Comparison of ENCODE assay signal across 17 mouse cellular contexts in genomic region chr12:112739023-112739568, GRCm38 (mm10). TPM values are rescaled to one million over a fixed set of nuclear protein-coding genes. Genes with fewer than 3 reads are reported as not detected.
A peak's percentile ranks its signal among the peaks of the same experiment; 100 is the strongest.
DNase-seq lines count a peak whose midpoint lies in the region; ATAC-seq and TF ChIP-seq lines count a peak whose summit lies in the region.
"Had no signal": no experiment of that assay in that cellular context is flagged by ENCODE, and none has a peak within 500 bp of the region (broad histone marks: within the 10 kb centered on the region; RNA-seq: fewer than 3 reads in every experiment).

No protein-coding gene starts in this region.

- WGBS in neural tube, embryonic 15.5 days, result 93% methylated on average over 24 of the region's 24 CpGs

- H3K4me2 ChIP-seq in neural tube, embryonic 15.5 days, result no peak overlapping the region
- H3K4me2 ChIP-seq: embryonic facial prominence, embryonic 12.5 days; heart, embryonic 13.5 days; hindbrain, embryonic 15.5 days had no signal

- H3K36me3 ChIP-seq in E14TG2a.4 (ENCODE audit: insufficient read depth, low read length), result peaks cover 87% of the 10 kb centered on the region
- peaks cover 73% of the 10 kb centered on the region for H3K36me3 ChIP-seq in neural tube, embryonic 15.5 days

- H3K27me3 ChIP-seq in E14TG2a.4 (ENCODE audit: insufficient read depth, low read length), result no peaks in the 10 kb centered on the region
- H3K27me3 ChIP-seq in neural tube, embryonic 15.5 days (replicated peaks), result no peaks in the 10 kb centered on the region
- H3K27me3 ChIP-seq: embryonic facial prominence, embryonic 12.5 days; heart, embryonic 13.5 days; hindbrain, embryonic 15.5 days had no signal

- H3K4me1 ChIP-seq in E14TG2a.4 (replicated peaks; ENCODE audit: low read depth, low read length), result peaks cover 73% of the 10 kb centered on the region
- 0 out of 2 replicates have a peak, but pooled peaks cover 10% of the 10 kb centered on the region for H3K4me1 ChIP-seq in neural tube, embryonic 15.5 days

- no peaks in the 10 kb centered on the region for H3K9me3 ChIP-seq in E14TG2a.4 (ENCODE audit: low read length)
- no peaks in the 10 kb centered on the region for H3K9me3 ChIP-seq in neural tube, embryonic 15.5 days (replicated peaks)
- H3K9me3 ChIP-seq: embryonic facial prominence, embryonic 12.5 days; heart, embryonic 13.5 days; hindbrain, embryonic 15.5 days had no signal

- no peak overlapping the region for H3K4me3 ChIP-seq in layer of hippocampus, adult 2 months
- peak overlapping the region; percentile 55 for H3K4me3 ChIP-seq in E14TG2a.4 (replicated peaks; ENCODE audit: low read length)
- no peak overlapping the region for H3K4me3 ChIP-seq in neural tube, embryonic 15.5 days (replicated peaks)
- H3K4me3 ChIP-seq: embryonic facial prominence, embryonic 12.5 days; erythroblast, embryonic 14.5 days; heart, embryonic 13.5 days; hindbrain, embryonic 15.5 days had no signal

- TF ChIP-seq CTCF in layer of hippocampus, adult 2 months (conservative IDR thresholded peaks at IDR 0.05), result no peak
- TF ChIP-seq CTCF in E14TG2a.4 (conservative IDR thresholded peaks at IDR 0.05; ENCODE audit: low read length), result no peak

- peak; percentile 45 for DNase-seq in cerebellum, adult 11 months
- DNase-seq in layer of hippocampus, adult 2 months (ENCODE audit: low spot score in 2 of 2), result no peak
- no peak for DNase-seq in layer of hippocampus, postnatal 14 days (ENCODE audit: low spot score in 2 of 2)
- peak; percentile 66 for DNase-seq in cerebellum, adult 9-11 months
- DNase-seq: adrenal gland, postnatal 36 days; lung, adult 18-20 months; lung, postnatal 14 days had no signal

- H3K27ac ChIP-seq in layer of hippocampus, adult 2 months, result peak overlapping the region; percentile 23; the same call in 1 of the 2 replicates
- H3K27ac ChIP-seq in neural tube, embryonic 15.5 days (replicated peaks), result no peak overlapping the region
- H3K27ac ChIP-seq: embryonic facial prominence, embryonic 12.5 days; heart, embryonic 13.5 days; hindbrain, embryonic 15.5 days had no signal

- no peak overlapping the region for H3K9ac ChIP-seq in neural tube, embryonic 15.5 days (replicated peaks)
- H3K9ac ChIP-seq: embryonic facial prominence, embryonic 12.5 days; heart, embryonic 13.5 days; hindbrain, embryonic 15.5 days had no signal

- no peak for ATAC-seq in cerebellum, adult (ENCODE audit: insufficient number of reproducible peaks, low FRiP score, low TSS enrichment)
- ATAC-seq in neural tube, embryonic 15.5 days (ENCODE audit: low FRiP score), result no peak
- ATAC-seq in megakaryocyte-erythroid progenitor cell, adult 5-6 weeks (replicated peaks; ENCODE audit: low FRiP score, low TSS enrichment, poor library complexity, severe bottlenecking), result no peak
- ATAC-seq: forebrain, embryonic 16.5 days; intestine, embryonic 16.5 days had no signal

RNA-seq across cellular contexts. Expression of gene Cep170b, which starts 18.8 kb away (rescaled TPM):
- 100 to 1,000 TPM; 194 to 210 TPM for total RNA-seq in layer of hippocampus, adult 2 months (2021)
- total RNA-seq in layer of hippocampus, postnatal 14 days (2021), result 100 to 1,000 TPM; 178 to 193 TPM
- 34.7 and 43.3 TPM in 2 replicates for polyA plus RNA-seq in neural tube, embryonic 15.5 days (2015; fragmentation: Nextera tagmentation; extraction: Ambion mirVana)
- 0.07 and 2.0 TPM in 2 replicates for total RNA-seq in megakaryocyte-erythroid progenitor cell, adult 5-6 weeks (2014; fragmentation: Nextera tagmentation)
- 0.11 and 20.5 TPM in 2 replicates for total RNA-seq in megakaryocyte-erythroid progenitor cell, adult 5-6 weeks (2017)

RNA-seq across cellular contexts. Expression of gene Pld4, which starts 21.4 kb away (rescaled TPM):
- 1 to 10 TPM; 8.6 to 9.7 TPM for total RNA-seq in layer of hippocampus, adult 2 months (2021)
- total RNA-seq in layer of hippocampus, postnatal 14 days (2021), result 10 to 100 TPM; 10.6 to 13.1 TPM
- 8.4 and 42.0 TPM in 2 replicates for polyA plus RNA-seq in neural tube, embryonic 15.5 days (2015; fragmentation: Nextera tagmentation; extraction: Ambion mirVana)
- 1.2 TPM in 1 of 2 replicates, not detected in the other for total RNA-seq in megakaryocyte-erythroid progenitor cell, adult 5-6 weeks (2014; fragmentation: Nextera tagmentation)
- 0.14 and 0.46 TPM in 2 replicates for total RNA-seq in megakaryocyte-erythroid progenitor cell, adult 5-6 weeks (2017)

Comparison
In these comparisons a context has a peak if more than half of its experiments do, and no peak if none do; other contexts are left out.
1. DNase-seq: peak in cerebellum, adult 11 months (single experiment) and cerebellum, adult 9-11 months (single experiment); none in layer of hippocampus, adult 2 months (0 of 2) and layer of hippocampus, postnatal 14 days (0 of 2).
2. RNA of gene Cep170b, which starts 18.8 kb away (total RNA-seq): 194 to 210 TPM in layer of hippocampus, adult 2 months and 178 to 193 TPM in layer of hippocampus, postnatal 14 days; 0.07 to 20.5 TPM in megakaryocyte-erythroid progenitor cell, adult 5-6 weeks; every median in the first group is over 4 times any median in the second.
3. RNA of gene Pld4, which starts 21.4 kb away (total RNA-seq): 10.6 to 13.1 TPM in layer of hippocampus, postnatal 14 days and 8.6 to 9.7 TPM in layer of hippocampus, adult 2 months; 0.14 to 1.2 TPM in megakaryocyte-erythroid progenitor cell, adult 5-6 weeks; every median in the first group is over 4 times any median in the second.